Mouse (Mus musculus) cerebellum, adult 11-12 months (tissue): Measurements from ENCODE around the gene Scnn1g.

Experiments
- DNase-seq: peaks from one replicate; pipeline ENCODE4 v3.0.0; 2022

The Scnn1g gene

DNA sequence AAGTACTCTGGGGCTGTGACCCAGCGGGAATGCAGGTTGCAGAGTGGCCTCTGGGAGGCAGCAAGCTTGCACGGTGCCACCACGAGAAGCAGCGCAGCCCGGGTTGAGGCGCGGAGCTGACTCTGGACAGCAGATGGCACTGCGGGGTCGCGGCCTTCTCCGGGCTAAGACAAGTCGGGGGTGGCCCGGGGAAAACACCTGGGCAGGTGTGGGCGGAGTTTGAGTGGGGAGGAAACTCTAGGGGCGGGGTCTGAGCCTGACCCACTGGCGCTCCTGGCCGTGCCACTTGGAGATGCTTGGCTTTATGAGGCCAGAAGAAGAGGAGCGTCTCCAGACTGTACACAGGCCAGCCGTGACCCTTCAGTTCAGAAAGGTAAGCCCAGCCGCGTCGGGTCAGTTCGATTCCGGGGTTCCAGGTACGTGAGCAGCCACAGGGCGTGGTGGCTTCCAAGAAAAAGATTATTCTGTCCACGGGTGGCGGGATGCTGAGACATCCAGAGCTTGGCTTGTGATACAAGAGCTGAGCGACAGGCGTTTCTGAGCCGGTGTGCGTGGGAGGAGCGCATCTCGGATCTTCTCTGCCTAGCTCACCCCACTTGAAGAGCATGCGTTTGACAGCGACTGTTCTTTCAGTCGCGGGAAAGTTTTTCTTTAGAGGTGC, at the start of gene Scnn1g:
Gene Scnn1g, plus strand, starts transcription at position 309 of the 661 bp plus-strand sequence.
- peak; percentile 88 for DNase-seq

DNA sequence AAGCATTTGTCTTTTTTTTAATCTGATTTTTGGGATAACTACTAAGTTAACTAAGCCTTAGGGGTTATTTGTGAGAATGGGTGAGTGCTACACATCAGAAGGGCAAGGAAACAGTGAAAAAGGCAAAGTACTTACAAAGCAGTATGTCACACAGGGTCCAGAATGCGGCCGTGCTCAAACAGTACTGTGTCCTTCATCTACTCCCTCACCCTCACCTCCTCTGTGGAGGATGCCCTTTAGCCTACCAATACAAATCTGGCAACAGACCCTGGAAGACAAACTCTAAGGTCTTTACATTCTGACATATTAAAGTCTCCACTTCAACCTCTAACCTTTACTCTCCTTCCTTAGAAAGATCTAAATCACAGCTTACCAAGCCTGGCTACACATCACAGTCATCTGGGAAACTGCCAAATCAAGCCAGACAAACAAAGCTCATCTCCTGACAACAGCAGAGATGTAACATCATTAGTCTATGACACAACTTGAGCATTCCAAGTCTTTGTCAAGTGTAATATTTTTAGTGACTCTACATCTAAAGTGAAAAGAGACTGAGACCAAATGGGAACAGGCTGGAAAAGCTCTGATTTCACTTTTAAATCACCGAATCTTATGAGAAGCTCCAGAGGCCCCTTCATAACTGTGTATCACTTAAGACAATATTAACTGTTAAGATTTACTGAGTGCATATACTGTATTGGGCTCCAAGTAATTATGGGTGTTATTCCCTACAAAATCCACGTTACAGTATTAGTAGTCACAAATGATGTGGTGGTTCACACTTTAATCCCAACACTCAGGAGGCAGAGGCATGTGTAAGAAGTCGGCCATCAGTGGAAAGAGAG, 48.9 kb upstream of the Scnn1g start:
- DNase-seq = no peak

DNA sequence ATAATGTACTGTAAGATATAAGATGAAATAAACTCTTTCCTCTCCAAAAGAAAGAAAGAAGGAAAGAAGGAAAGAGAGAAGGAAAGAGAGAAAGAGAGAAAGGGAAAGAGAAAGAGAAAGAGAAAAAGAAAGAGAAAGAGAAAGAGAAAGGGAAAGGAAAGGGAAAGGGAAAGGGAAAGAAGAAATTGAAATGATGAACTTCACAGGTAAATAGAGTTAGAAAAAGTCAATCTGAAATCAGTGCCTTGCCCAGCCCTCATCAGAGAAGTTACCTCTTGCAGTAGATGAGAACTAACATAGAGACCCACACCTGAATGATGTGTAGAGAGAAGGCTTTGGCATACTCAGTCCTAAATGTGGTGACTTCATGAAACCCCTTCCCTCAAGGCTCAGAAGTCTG, 44.9 kb upstream of the Scnn1g start:
- no peak for DNase-seq

GRCm38 (mm10) chr7:121691803-121692202, 42.5 kb upstream of the Scnn1g start:
- no peak for DNase-seq

GRCm38 (mm10) chr7:121697170-121697569, 37.1 kb upstream of the Scnn1g start:
- no peak for DNase-seq

GRCm38 (mm10) chr7:121697574-121697973, 36.7 kb upstream of the Scnn1g start:
- no peak for DNase-seq

DNA sequence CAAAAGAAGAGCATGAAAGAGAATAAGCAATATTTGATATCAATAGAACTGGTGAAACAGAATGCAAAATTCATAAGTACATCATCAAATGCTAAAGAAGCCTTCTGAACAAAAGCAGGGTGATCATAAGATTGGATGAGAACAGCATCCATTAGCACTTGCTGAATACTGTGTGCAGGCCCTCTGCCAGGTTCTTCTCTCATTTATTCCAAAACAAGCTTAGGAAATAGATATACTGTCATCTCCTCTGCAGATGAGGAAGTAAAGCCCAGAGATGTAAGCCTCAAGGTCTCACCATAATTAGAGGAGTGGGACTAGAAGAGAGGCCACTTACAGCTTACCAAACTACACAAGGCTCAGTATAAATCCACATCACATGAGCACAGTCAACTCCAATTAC, 35.1 kb upstream of the Scnn1g start:
- no peak for DNase-seq

DNA sequence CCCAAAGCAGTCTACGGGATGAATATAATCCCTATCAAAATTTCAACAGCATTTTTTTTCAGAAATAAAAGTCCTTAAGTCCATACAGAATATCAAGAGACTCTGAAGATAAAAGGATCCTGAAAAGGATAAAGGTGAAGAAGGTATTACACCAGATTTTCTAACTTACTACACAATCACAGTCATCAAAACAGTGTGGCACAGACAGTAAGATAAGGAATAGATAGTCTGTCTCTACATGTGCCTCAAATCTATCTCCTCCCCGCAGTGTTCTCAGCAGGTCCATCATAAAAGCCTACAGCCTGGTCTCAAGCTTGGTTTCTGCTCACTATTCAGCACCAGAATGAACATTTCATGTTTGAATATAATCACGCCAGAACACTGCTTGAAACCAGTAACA, 33.8 kb upstream of the Scnn1g start:
- no peak for DNase-seq

DNA sequence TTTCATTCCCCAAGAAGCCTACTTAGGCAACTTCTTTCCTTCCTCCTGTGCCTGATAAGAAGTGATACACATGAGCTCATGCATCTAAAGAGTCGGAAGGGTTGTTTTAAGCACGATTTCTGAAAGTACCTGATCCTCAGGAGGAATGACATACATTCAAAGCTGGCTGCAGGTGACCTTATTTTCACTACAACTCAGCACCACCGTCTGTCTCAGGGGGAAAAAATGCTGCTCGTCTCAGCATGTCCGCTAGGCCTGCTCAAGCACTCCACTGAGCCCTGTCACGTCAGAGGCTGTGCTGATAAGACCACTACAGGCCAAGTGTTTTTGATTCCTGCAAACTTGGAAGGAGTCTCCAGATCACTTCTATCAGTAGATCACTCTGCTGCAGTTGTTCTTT, 32.3 kb upstream of the Scnn1g start:
- no peak for DNase-seq

DNA sequence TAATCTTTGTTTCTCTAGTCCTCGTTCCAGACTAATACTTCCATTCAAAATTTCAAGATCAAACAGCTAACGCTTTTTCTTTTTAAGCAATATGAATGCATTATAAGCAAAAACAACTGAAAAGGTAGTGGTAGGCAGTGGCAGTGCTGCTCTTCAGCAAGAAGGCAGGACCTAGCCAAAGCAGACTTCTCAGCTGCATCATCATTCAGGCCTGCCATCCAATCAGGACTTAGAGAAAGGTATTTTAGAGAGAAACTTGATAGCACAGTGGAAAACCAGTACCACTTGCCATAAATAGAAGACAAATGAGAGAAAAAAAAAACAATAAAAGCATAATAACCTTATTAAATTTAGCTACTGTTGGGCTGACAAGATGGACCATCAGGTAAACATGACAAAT, 29.2 kb upstream of the Scnn1g start:
- no peak for DNase-seq

- peak; percentile 71 for DNase-seq
These were observed 27.7 kb upstream of the Scnn1g start for GRCm38 (mm10) chr7:121706411-121707072.

DNA sequence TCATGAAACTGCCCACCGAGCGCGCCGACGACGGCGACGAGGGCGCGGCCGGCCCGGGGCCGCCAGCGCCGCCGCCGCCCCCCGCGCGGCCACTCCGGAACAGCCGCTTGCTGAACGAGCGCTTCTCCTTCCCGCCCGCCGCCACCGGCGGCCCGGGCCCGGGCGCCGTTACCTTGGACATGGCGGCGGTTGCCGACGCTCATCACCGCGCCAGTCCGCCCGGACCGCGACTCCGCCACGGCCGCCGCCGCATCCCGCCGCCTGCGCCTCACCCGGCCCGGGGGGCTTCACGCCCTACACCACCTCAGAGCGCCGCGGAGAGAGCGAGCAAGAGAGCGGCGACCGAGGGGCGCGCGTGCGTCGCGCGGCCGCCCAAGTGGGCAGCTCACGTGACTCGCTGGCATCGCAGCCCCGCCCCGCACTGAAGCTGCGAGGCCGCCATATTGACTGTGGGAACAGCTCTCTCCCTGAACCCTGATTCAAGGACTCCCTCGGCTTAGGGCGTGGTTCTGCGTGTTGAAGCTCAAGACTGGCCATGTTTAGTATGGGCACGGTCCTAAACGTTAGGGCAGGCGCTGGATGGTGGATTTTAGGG, 27.1 kb upstream of the Scnn1g start, which contains the start of gene Usp31:
Gene Usp31, minus strand, starts transcription at position 181 of the 595 bp plus-strand sequence.
- peak; percentile 95 for DNase-seq

DNA sequence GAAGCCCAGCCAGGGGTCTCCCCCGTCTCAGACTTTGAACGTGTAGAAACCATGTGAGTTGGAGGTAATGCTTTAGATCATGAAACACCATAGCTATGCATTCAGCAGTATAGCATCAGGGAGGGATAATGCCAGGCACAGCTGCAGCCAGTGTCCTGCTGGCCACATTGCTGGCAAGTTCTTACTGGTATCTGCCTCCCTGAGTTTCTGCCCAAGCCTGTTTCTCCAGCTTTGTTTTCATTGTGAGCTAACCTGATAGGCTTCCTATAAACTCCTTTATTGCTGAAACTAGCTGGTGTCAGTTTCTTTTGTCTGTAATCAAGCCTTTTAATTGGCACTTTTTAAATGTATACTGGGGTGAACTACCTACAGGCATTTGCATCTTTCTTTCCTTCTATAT, 23.1 kb upstream of the Scnn1g start:
- no peak for DNase-seq

- no peak for DNase-seq
These were observed 17.2 kb upstream of the Scnn1g start for GRCm38 (mm10) chr7:121717031-121717430.

GRCm38 (mm10) chr7:121730225-121730624, 4.1 kb upstream of the Scnn1g start:
- no peak for DNase-seq

- peak; percentile 6 for DNase-seq
These were observed 3.5 kb downstream of the Scnn1g start for GRCm38 (mm10) chr7:121737511-121738415.

GRCm38 (mm10) chr7:121750244-121750643, 16.0 kb downstream of the Scnn1g start:
- DNase-seq = no peak

DNA sequence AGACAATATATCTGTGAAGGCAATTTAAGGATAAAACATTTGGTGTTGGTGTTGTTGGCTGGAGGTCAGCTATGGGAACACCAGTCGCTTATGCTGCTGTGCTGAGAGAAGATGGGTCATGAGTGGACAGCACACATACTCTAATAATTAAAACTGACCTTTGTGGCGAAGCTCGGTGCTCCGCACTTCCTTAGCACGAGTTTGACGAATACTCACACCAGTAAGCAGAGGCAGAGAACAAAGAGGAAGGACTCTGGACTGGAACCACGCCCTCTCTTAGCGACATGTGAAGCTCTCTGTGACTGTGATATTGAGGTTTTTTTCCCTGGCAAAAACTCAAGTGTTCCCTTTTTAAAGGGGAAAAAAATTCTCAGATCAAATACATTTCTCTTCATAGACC, 20.5 kb downstream of the Scnn1g start:
- no peak for DNase-seq

DNA sequence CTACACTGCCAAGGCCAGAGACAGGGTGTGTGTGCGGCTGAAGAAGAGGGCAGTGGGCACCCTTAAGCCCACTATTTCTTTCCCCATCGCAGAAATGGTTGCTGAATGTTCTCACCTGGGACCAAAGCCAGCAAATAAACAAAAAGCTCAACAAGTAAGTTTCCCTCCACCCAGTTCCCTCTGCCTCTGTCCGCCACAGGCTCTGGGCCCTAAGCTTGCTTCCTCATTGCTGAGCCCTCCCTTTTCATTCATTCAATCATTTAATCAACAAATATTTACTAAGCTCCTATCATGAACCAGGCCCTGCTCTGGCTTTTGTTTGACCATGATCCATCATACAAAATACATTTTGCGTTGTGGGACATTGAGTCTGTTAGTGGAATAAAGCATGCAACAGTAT, 29.0 kb downstream of the Scnn1g start:
- no peak for DNase-seq

DNA sequence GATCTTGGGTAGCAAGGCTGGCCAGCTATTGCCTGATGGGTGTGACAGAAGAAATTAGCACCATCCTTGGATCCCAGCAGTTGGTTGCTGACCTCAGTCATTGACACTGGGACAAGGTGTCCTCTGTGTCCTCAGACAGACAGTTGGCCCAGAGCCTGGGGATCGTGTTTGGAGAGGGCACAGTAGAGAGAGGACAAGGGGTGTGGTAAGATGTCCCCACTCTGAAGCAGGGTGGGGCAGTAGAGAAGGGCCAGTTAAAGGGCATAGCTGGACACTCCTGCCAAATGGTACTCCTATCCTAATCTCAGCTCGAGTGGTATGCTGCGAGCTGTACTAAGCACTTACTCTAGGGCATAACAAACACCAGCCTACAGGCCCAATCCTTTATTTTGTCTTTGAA, 33.6 kb downstream of the Scnn1g start:
- no peak for DNase-seq

- DNase-seq = no peak
These were observed 34.7 kb downstream of the Scnn1g start for GRCm38 (mm10) chr7:121768983-121769382.

GRCm38 (mm10) chr7:121778553-121778952, 44.3 kb downstream of the Scnn1g start:
- DNase-seq = no peak
